Mouse (Mus musculus): ENCODE results near the gene Ift46.

DNA sequence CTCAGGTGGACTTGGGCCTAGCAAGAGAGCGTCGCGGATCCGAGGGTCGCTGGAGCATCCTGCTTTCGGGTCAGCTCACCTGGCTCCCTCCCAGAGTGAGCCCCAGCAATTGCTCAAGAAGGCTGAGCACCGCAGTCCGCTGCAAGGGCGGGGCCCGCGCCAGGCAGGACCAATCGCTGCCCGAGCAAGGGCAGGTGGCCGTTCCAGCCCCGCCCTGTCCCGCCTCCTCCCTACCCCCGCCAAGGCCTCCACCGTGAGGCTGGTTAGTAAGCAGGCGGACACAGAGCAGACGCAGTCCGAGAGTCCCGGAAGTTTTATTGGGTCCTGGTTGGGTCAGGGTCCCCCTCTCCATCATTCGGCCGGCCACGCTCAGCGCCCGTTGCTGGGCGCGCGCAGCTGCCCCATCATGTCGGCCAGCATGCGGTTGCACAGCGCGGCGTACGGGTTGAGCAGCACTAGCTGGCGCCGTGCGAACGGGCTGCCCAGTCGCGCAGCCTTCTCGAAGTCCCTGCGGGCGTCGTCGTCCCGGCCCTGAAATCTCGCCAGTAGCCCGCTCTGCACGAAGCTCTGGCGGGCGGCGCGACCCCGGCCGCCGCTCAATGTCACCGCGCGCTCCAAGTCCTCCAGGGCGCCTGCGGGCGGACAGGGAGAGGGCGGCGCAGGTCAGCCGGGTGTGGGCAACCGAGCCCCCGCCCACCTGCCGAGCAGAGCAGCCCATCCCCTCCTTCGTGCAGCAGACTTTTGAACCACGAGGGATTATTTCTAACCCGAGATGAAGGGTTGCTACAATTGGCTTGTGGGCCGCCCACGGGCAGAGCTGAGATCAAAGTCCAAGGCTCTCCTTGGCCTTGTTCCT, 31.6 kb downstream of the Ift46 start, which contains the start of gene Tmem25:
- TF ChIP-seq CTCF (IDR thresholded peaks at IDR 0.05; ENCODE audit: control insufficient read depth, insufficient read depth, low read length) (no peak), POLR2A (IDR thresholded peaks at IDR 0.05; ENCODE audit: borderline replicate concordance, control insufficient read depth, low read depth, low read length) (no peak; the same call in 1 of the 2 replicates)
